Mouse (Mus musculus) heart, adult 18-20 months (tissue): ENCODE data around the gene Oca2. TPM values are rescaled to one million over a fixed set of nuclear protein-coding genes. Genes with fewer than 3 reads are reported as not detected.

ENCODE experiments used
- DNase-seq, 2 experiments: peaks; one replicate each; pipeline ENCODE4 v3.0.0; 2021 to 2022; ENCODE audit warnings: mixed read lengths in 1 of 2
- long read RNA-seq, 2 experiments: library from polyadenylated mRNA; stranded (forward); transcript quantifications; one replicate each; pipeline ENCODE4 v2.0.0; 2021
- total RNA-seq, 2 experiments: library from RNA; stranded (reverse); gene quantifications; 2 replicates each; pipeline ENCODE4 v1.2.3; 2021

Gene Oca2
- total RNA-seq, result not detected
- long read RNA-seq, experiment 1, result 0 reads
- long read RNA-seq, experiment 2, result 0 reads

GRCm38 (mm10) chr7:56239543-56239942, at the start of gene Oca2:
Oca2 (plus strand) TSS chr7:56239760.
- no peak for DNase-seq

DNA sequence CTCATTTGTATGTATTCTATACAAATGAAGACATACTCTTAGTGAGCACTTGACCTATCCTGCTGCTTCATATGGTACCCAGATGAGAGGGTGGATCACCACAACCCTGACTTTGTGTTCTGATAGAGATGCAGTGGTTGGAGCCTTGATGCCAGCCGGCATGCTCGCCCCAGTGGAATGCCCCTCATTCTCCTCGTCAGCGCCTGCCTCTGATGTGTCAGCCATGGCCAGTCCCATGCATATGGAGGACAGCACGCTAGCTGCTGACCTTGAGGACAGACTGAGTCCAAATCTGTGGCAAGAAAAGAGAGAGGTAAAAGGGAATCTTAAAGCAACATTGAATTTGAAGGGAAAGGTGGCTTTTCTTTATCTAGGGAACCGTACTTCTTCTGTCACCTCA, 48.5 kb upstream of the Oca2 start:
- DNase-seq, result no peak

- no peak for DNase-seq
Measured at GRCm38 (mm10) chr7:56191661-56192060, 47.9 kb upstream of the Oca2 start.

DNA sequence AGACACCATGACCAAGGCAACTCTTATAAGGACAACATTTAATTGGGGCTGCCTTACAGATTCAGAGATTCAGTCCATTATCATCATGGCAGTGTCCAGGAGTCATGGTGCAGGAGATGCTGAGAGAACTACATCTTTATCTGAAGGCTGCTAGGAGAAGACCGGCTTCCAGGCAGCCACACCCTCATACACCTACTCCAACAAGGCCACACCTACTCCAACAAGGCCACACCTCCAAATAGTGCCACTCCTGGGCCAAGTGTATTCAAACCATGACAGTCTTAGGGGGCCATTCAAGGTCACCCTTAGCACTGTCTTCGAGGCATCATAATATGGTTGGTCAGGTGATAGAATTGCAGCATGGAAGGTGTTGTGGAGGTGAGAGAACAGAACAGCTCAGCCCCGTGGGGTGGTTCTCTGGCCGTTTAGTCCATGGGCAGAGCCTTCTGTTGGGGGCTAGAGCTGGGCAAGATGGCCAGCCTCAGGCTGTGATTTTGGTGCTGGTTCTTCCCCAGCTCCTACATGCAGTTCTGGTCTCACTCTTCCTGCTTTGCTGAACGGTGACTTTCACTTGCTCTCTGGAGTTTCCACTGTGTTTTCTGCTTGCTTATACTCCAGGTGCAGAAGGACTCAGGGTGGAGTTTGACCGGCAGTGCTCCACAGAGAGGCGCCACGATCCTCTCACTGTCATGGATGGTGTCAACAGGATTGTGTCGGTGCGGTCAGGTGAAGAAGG, 37.9 kb upstream of the Oca2 start:
- no peak for DNase-seq

DNA sequence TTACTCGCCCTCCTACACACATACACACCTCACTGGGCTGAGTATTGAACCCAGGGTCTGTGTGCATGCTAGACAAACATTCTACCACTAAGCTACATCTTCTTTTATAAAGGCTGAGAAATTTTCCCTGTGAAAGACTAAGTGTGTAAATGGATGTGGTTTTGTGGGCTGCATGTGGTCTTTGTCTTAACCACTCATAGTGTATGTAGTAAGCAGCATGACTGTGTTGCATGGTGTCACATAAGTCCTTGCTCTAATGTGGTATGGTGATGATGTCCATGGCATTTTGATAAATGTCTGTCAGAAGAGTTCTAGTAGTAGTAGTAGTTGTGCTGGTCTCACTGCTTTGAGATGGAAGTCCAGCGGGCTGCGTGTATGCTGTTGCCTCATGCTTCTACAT, 36.7 kb upstream of the Oca2 start:
- no peak for DNase-seq

DNA sequence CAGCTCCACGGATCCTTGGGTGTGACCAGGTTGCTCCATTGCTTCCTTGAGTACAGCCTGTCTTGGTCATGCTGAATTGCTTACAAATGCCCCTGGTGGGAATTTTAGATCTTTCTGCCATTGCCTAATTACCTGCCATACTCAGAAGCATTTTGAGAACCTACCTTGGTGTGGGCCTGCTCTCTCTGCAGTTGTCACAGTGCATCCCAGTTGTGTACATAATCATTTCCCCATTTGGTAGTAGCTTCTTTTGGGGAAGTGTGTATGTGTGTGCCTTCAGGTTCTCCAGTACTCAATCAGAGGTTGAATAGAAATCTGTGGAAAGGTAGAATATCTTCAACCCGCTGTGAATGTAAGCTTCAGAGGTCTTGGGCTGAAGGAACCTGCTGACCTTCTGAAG, 36.3 kb upstream of the Oca2 start:
- DNase-seq, result no peak

DNA sequence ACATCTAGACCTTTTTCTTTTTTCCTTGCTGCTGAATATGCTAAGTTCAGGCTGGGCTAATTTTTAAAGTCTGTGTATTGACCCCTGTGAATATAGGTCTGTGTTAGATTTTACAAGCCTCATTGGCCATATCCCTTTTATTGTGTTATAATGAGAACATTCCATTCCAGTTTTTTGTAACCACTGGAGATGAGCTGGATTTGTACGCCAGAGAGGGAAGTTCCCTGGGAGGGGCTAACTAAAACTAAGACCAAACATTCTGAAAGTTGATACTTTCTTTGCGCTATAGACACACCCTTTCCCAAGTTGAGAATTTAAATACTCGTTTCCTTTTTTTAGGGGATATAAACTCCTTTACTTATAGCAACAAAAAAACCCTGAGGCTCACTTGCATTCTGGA, 34.7 kb upstream of the Oca2 start:
- no peak for DNase-seq

DNA sequence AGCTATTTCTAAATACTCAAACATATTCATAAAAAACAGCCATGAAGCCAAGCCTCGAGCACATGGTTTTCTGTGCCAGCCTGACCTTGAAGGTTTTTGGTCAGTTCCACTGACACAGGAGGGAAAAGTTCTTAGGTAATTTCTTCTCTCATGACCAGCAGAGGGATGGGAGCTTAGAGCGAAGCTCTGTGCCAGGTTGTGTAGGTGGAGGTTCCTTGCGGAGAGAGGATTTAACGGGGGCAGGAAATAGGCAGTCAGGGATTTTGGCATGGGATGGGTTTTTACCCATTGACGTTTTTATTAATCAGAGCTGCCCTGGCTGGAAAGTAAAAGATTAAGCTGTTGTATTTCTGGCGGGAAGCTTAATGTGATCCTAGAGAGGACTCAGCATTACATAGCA, 18.7 kb upstream of the Oca2 start:
- DNase-seq, result no peak

- no peak for DNase-seq
Measured at GRCm38 (mm10) chr7:56235794-56236423, 3.7 kb upstream of the Oca2 start.

DNA sequence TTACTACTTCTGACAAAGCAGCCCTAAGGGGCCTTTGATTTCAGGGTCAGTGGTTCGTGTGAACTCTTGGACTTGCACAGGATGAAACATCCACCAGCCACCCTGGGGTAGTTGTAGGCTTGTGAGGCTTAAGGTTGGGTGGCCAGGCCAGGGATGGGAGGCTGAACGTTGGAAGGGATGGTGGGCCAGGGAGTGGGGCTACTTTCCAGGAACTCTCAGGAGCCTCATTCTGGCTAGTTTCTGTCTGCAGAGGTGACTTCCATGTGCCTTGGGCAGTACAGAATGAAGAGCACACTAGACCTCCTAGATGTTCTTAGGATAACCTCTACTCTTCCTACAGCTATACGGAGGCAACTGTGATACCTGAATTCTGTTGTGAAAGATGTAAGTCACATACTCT, 2.9 kb upstream of the Oca2 start:
- DNase-seq, result no peak

- DNase-seq, result no peak
Measured at GRCm38 (mm10) chr7:56254568-56254967, 15.0 kb downstream of the Oca2 start.

DNA sequence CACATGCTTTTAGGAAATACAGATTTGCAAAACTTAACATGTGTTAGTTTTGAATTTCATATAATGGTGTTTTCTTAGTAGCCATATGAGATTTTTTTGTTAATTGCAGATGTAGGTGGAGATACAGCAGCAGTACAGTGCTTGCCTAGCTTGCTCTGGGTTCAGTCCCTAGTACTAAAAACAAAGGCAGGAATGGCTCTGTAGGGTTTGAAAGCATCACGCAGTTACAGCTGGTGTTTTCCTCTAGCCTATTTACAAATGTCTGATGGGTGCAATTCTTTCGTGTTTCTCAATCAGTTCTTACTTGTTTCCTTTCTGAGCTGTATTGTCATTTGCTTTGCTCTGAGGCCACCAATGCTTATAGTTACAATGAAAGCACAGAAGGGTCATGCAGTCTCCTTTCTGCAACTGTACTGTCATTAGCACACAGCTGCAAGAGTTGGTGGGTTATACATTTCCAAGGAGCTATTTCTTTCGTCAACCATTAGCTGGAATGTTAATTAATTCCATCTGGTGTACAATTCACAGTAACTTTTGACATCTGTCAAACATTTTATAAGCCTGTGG, 18.4 kb downstream of the Oca2 start:
- DNase-seq, result no peak

- DNase-seq, result no peak
Measured at GRCm38 (mm10) chr7:56277506-56277905, 37.9 kb downstream of the Oca2 start.

DNA sequence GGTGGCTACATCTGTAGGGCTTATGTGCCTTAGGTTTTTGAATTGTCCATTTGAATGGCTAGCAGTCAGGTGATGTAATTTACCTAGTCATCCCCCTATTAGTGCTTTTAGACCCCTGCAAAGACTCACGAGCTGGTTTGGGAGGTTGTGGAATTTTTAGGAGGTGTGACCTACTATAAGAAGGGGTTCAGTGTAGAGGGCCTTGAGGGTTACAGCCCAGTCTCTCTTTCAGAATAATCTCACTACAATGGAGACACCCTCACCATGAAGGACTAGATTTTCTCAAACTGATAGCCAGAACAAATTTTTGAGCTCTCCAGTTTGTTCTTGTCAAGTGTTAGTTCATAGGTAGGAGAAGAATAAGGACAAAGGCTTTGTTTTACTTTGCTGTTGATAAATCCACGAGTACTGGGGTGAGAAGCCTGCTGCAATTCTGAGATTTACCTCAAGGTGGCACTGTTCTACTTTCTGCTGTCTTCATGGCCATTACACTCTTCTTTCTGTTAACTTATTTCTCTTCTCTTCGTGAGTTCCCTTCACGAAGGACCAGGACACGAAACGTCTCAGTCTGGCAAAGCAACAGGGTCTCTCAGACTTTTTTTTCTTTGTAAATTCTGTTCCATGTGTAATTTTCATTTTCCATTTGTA, 52.0 kb downstream of the Oca2 start:
- peak; percentile 8 to 54 for DNase-seq

DNA sequence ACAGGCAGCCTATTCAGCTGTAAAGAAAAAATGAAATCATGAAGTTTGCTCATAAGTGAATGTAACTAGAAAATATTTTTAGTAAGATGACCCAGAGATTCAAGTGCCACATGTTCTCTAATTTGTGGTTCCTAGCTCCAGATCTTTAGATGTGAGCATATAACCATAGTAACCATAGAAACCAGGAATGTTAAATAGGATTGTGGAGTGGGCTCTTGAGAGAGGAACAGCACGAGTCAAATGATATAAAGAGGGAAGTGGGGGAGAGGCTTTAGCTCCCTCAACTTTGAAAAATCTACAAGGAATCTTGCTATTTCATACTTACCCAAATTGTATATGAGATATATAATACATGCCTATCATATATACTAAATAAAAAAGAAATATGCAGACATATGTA, 64.8 kb downstream of the Oca2 start:
- DNase-seq, result no peak

GRCm38 (mm10) chr7:56314358-56314757, 74.8 kb downstream of the Oca2 start:
- DNase-seq, result no peak

- DNase-seq, result no peak
Measured at GRCm38 (mm10) chr7:56315630-56316529, 76.3 kb downstream of the Oca2 start.

DNA sequence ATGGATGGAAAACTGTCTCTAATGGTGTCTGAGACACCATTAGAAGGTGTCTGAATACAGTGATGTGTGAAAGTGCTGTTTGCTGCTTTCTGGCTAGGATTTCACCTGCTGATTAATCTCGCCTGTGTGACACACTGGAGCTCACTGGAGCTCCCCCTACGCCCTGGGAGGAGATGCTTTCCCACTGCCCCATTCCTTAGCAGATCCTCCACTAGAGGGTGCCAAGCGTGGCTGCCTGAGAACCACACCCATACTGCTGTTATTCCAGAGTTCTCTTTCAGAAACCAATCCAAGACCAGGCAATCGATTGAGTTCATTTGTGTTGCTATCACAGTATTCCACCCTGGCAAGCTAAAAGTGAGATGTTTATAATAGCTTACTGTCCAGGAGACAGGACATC, 88.2 kb downstream of the Oca2 start:
- no peak for DNase-seq

GRCm38 (mm10) chr7:56348528-56348927, 109.0 kb downstream of the Oca2 start:
- DNase-seq, result peak; percentile 44 to 49

GRCm38 (mm10) chr7:56356658-56357342, 117.2 kb downstream of the Oca2 start:
- no peak for DNase-seq

GRCm38 (mm10) chr7:56381750-56382421, 142.3 kb downstream of the Oca2 start:
- no peak for DNase-seq
